Mouse (Mus musculus) megakaryocyte, embryonic 14.5 days (primary cell): ENCODE data around the gene Spink4.

Source experiments
- FLI1 ChIP-seq: IDR thresholded peaks from 2 replicates; pipeline ENCODE4 v1.6.1; 2012; ENCODE audit warnings: low read length, inconsistent platforms, mixed read lengths
- GATA1 ChIP-seq: IDR thresholded peaks from 3 replicates; pipeline ENCODE4 v1.6.1; 2012; ENCODE audit warnings: mixed read lengths, low read length, inconsistent platforms, borderline replicate concordance

GRCm38 (mm10) chr4:40921288-40921687, 1.4 kb downstream of the Spink4 start:
- TF ChIP-seq FLI1 (no peak), GATA1 (no peak)
